Mouse (Mus musculus): Measurements from ENCODE around the gene Prrg4.

- TF ChIP-seq E2F4 (IDR thresholded peaks at IDR 0.05; ENCODE audit: insufficient replicate concordance, low read depth, low read length), result no peak
- 0 out of 2 replicates have a peak, but pooled peaks have one; percentile 21 for TF ChIP-seq MAX (IDR thresholded peaks at IDR 0.05; ENCODE audit: low read length)
- no peak for TF ChIP-seq POLR2AphosphoS2 (IDR thresholded peaks at IDR 0.05; ENCODE audit: low read depth, low read length)
- TF ChIP-seq EP300 (IDR thresholded peaks at IDR 0.05; ENCODE audit: low read length), result no peak
- no peak for TF ChIP-seq ZKSCAN1 (IDR thresholded peaks at IDR 0.05; ENCODE audit: borderline replicate concordance, low read depth, low read length)
- TF ChIP-seq KAT2A (IDR thresholded peaks at IDR 0.05; ENCODE audit: insufficient replicate concordance, low read length), result no peak
Measured at GRCm38 (mm10) chr2:104887882-104888566, 38.3 kb upstream of the Prrg4 start.

Data from CH12.LX (cell line).